Mouse (Mus musculus): ENCODE measurements at regions not wholly inside any gene's neighbourhood (a gene's known extent, or its start where the extent isn't known, plus 50 kb on each side); places are given as distances from the start of the nearest gene placed in this dataset.

GRCm38 (mm10) chr16:5639956-5640355 is 245.2 kb upstream of the Rbfox1 start:
- TF ChIP-seq POLR2A (IDR thresholded peaks at IDR 0.05; ENCODE audit: control insufficient read depth, low read depth, low read length) = no peak
- no peak for TF ChIP-seq CTCF (IDR thresholded peaks at IDR 0.05; ENCODE audit: control insufficient read depth, insufficient read depth, insufficient replicate concordance, low read depth, low read length)
- Histone ChIP-seq H3K27ac (ENCODE audit: control insufficient read depth, insufficient read depth, low read depth, low read length) (no peak overlapping the region), H3K36me3 (ENCODE audit: control insufficient read depth, insufficient read depth, low read length) (no peaks in the 10 kb centered on the region), H3K4me1 (ENCODE audit: control insufficient read depth, insufficient read depth, low read length) (no peaks in the 10 kb centered on the region), H3K27me3 (ENCODE audit: control insufficient read depth, insufficient read depth, low read length) (no peaks in the 10 kb centered on the region), H3K4me3 (ENCODE audit: control insufficient read depth, low read depth, low read length) (no peak overlapping the region)

GRCm38 (mm10) chr16:5629996-5630395 is 255.2 kb upstream of the Rbfox1 start:
- Histone ChIP-seq H3K27ac (ENCODE audit: control insufficient read depth, insufficient read depth, low read depth, low read length) (no peak overlapping the region), H3K4me3 (ENCODE audit: control insufficient read depth, low read depth, low read length) (no peak overlapping the region), H3K27me3 (ENCODE audit: control insufficient read depth, insufficient read depth, low read length) (no peaks in the 10 kb centered on the region), H3K4me1 (ENCODE audit: control insufficient read depth, insufficient read depth, low read length) (no peaks in the 10 kb centered on the region), H3K36me3 (ENCODE audit: control insufficient read depth, insufficient read depth, low read length) (no peaks in the 10 kb centered on the region)
- TF ChIP-seq CTCF (IDR thresholded peaks at IDR 0.05; ENCODE audit: control insufficient read depth, insufficient read depth, insufficient replicate concordance, low read depth, low read length) (no peak), POLR2A (IDR thresholded peaks at IDR 0.05; ENCODE audit: control insufficient read depth, low read depth, low read length) (no peak)

- Histone ChIP-seq H3K36me3 (ENCODE audit: control insufficient read depth, insufficient read depth, low read length) (no peaks in the 10 kb centered on the region), H3K27me3 (ENCODE audit: control insufficient read depth, insufficient read depth, low read length) (no peaks in the 10 kb centered on the region), H3K4me3 (ENCODE audit: control insufficient read depth, low read depth, low read length) (no peak overlapping the region), H3K4me1 (ENCODE audit: control insufficient read depth, insufficient read depth, low read length) (no peaks in the 10 kb centered on the region), H3K27ac (ENCODE audit: control insufficient read depth, insufficient read depth, low read depth, low read length) (no peak overlapping the region)
- no peak for TF ChIP-seq POLR2A (IDR thresholded peaks at IDR 0.05; ENCODE audit: control insufficient read depth, low read depth, low read length)
- TF ChIP-seq CTCF (IDR thresholded peaks at IDR 0.05; ENCODE audit: control insufficient read depth, insufficient read depth, insufficient replicate concordance, low read depth, low read length) = no peak
Measured at GRCm38 (mm10) chr16:5627910-5628309, 257.2 kb upstream of the Rbfox1 start.

- H3K36me3 ChIP-seq (ENCODE audit: control insufficient read depth, insufficient read depth, low read length) = no peaks in the 10 kb centered on the region
- H3K4me3 ChIP-seq (ENCODE audit: control insufficient read depth, low read depth, low read length) = no peak overlapping the region
- no peaks in the 10 kb centered on the region for H3K27me3 ChIP-seq (ENCODE audit: control insufficient read depth, insufficient read depth, low read length)
- no peak for TF ChIP-seq CTCF (IDR thresholded peaks at IDR 0.05; ENCODE audit: control insufficient read depth, insufficient read depth, insufficient replicate concordance, low read depth, low read length)
- TF ChIP-seq POLR2A (IDR thresholded peaks at IDR 0.05; ENCODE audit: control insufficient read depth, low read depth, low read length) = no peak
- no peak overlapping the region for H3K27ac ChIP-seq (ENCODE audit: control insufficient read depth, insufficient read depth, low read depth, low read length)
- H3K4me1 ChIP-seq (ENCODE audit: control insufficient read depth, insufficient read depth, low read length) = no peaks in the 10 kb centered on the region
Measured at GRCm38 (mm10) chr16:5627117-5627909, 257.8 kb upstream of the Rbfox1 start.

GRCm38 (mm10) chr16:5625159-5625558 is 260.0 kb upstream of the Rbfox1 start:
- H3K27me3 ChIP-seq (ENCODE audit: control insufficient read depth, insufficient read depth, low read length) = no peaks in the 10 kb centered on the region
- no peaks in the 10 kb centered on the region for H3K4me1 ChIP-seq (ENCODE audit: control insufficient read depth, insufficient read depth, low read length)
- no peak overlapping the region for H3K4me3 ChIP-seq (ENCODE audit: control insufficient read depth, low read depth, low read length)
- TF ChIP-seq CTCF (IDR thresholded peaks at IDR 0.05; ENCODE audit: control insufficient read depth, insufficient read depth, insufficient replicate concordance, low read depth, low read length) (no peak), POLR2A (IDR thresholded peaks at IDR 0.05; ENCODE audit: control insufficient read depth, low read depth, low read length) (no peak)
- H3K27ac ChIP-seq (ENCODE audit: control insufficient read depth, insufficient read depth, low read depth, low read length) = no peak overlapping the region
- H3K36me3 ChIP-seq (ENCODE audit: control insufficient read depth, insufficient read depth, low read length) = no peaks in the 10 kb centered on the region

- H3K4me1 ChIP-seq (ENCODE audit: control insufficient read depth, insufficient read depth, low read length) = no peaks in the 10 kb centered on the region
- H3K27me3 ChIP-seq (ENCODE audit: control insufficient read depth, insufficient read depth, low read length) = no peaks in the 10 kb centered on the region
- no peak overlapping the region for H3K27ac ChIP-seq (ENCODE audit: control insufficient read depth, insufficient read depth, low read depth, low read length)
- TF ChIP-seq POLR2A (IDR thresholded peaks at IDR 0.05; ENCODE audit: control insufficient read depth, low read depth, low read length) (no peak), CTCF (IDR thresholded peaks at IDR 0.05; ENCODE audit: control insufficient read depth, insufficient read depth, insufficient replicate concordance, low read depth, low read length) (no peak)
- H3K4me3 ChIP-seq (ENCODE audit: control insufficient read depth, low read depth, low read length) = no peak overlapping the region
- no peaks in the 10 kb centered on the region for H3K36me3 ChIP-seq (ENCODE audit: control insufficient read depth, insufficient read depth, low read length)
Measured at GRCm38 (mm10) chr16:5620566-5620965, 264.6 kb upstream of the Rbfox1 start.

- Histone ChIP-seq H3K27ac (ENCODE audit: control insufficient read depth, insufficient read depth, low read depth, low read length) (no peak overlapping the region), H3K36me3 (ENCODE audit: control insufficient read depth, insufficient read depth, low read length) (no peaks in the 10 kb centered on the region), H3K4me1 (ENCODE audit: control insufficient read depth, insufficient read depth, low read length) (no peaks in the 10 kb centered on the region), H3K4me3 (ENCODE audit: control insufficient read depth, low read depth, low read length) (no peak overlapping the region), H3K27me3 (ENCODE audit: control insufficient read depth, insufficient read depth, low read length) (no peaks in the 10 kb centered on the region)
- TF ChIP-seq CTCF (IDR thresholded peaks at IDR 0.05; ENCODE audit: control insufficient read depth, insufficient read depth, insufficient replicate concordance, low read depth, low read length) (no peak), POLR2A (IDR thresholded peaks at IDR 0.05; ENCODE audit: control insufficient read depth, low read depth, low read length) (no peak)
Measured at GRCm38 (mm10) chr16:5616356-5616755, 268.8 kb upstream of the Rbfox1 start.

Measured in testis, adult 2 months (tissue).